20 mouse cellular contexts compared by ENCODE assay signal in the genomic region with DNA sequence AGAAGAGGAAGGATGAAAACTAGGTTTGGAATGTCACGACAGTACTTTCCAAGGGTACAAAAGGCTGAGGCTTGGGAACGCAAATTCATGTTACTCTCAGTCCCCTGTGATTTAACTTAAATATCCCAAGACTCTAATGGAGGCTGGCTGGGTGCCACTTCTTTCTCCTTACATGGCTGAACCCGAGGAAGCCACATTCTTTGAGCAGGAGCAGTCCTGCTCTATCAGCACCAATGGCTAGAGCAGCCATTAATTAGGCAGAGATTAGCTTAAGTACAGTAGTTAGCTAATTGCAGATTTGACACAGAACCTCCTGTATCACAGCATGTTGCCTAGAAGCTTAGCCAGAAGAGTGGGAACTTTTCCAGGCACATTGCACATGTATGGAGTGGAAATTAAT.
A peak's percentile ranks its signal among the peaks of the same experiment; 100 is the strongest.
DNase-seq lines count a peak whose midpoint lies in the region; ATAC-seq lines count a peak whose summit lies in the region.
"Had no signal": no experiment of that assay in that cellular context is flagged by ENCODE, and none has a peak within 500 bp of the region (broad histone marks: within the 10 kb centered on the region; RNA-seq: fewer than 3 reads in every experiment).

No protein-coding gene starts in this region.

- H3K4me2 ChIP-seq in forebrain, embryonic 12.5 days, result no peak overlapping the region
- H3K4me2 ChIP-seq in forebrain, embryonic 15.5 days (replicated peaks), result no peak overlapping the region
- H3K4me2 ChIP-seq: heart, embryonic 12.5 days; liver, embryonic 13.5 days; midbrain, embryonic 13.5 days had no signal

- DNase-seq in kidney, adult 9 months, result peak; percentile 1
- no peak for DNase-seq in kidney, adult 18-20 months
- peak; percentile 47 for DNase-seq in retina, postnatal 1 day
- DNase-seq in retina, embryonic 14.5 days (ENCODE audit: low spot score), result no peak
- no peak for DNase-seq in gastrocnemius, postnatal 4 days (ENCODE audit: low spot score in 2 of 2)
- DNase-seq: adrenal gland, adult 2 months; cerebellum, adult 9-10 months; heart, adult 18-20 months; heart, postnatal 10 days; liver, embryonic 13.5 days; lung, adult 2 months; lung, postnatal 14 days; spleen, adult 18-20 months had no signal

- no peak overlapping the region for H3K9ac ChIP-seq in forebrain, embryonic 12.5 days
- H3K9ac ChIP-seq in forebrain, embryonic 15.5 days (replicated peaks), result no peak overlapping the region
- H3K9ac ChIP-seq: heart, embryonic 12.5 days; liver, embryonic 13.5 days; midbrain, embryonic 13.5 days had no signal

- H3K27ac ChIP-seq in forebrain, embryonic 12.5 days, result no peak overlapping the region
- H3K27ac ChIP-seq in forebrain, embryonic 15.5 days (replicated peaks), result no peak overlapping the region
- H3K27ac ChIP-seq: hindbrain, postnatal 0 days; liver, embryonic 13.5 days; midbrain, embryonic 13.5 days had no signal

- H3K36me3 ChIP-seq in forebrain, embryonic 12.5 days (replicated peaks), result no peaks in the 10 kb centered on the region
- H3K36me3 ChIP-seq in forebrain, embryonic 15.5 days, result no peaks in the 10 kb centered on the region
- H3K36me3 ChIP-seq: heart, embryonic 12.5 days; liver, embryonic 13.5 days; midbrain, embryonic 13.5 days had no signal

- peak; percentile 77; the same call in 1 of the 2 replicates for ATAC-seq in forebrain, embryonic 12.5 days (ENCODE audit: low FRiP score)
- peak; percentile 76; the same call in 1 of the 2 replicates for ATAC-seq in forebrain, embryonic 15.5 days (replicated peaks)
- ATAC-seq: hindbrain, postnatal 0 days; intestine, postnatal 0 days; midbrain, embryonic 13.5 days had no signal

- H3K4me3 ChIP-seq in forebrain, embryonic 12.5 days (replicated peaks), result no peak overlapping the region
- no peak overlapping the region for H3K4me3 ChIP-seq in forebrain, embryonic 15.5 days
- H3K4me3 ChIP-seq: erythroblast, embryonic 14.5 days; heart, embryonic 12.5 days; liver, embryonic 13.5 days; midbrain, embryonic 13.5 days had no signal

- WGBS in forebrain, embryonic 12.5 days, result 36% methylated on average over 3 of the region's 3 CpGs
- WGBS in forebrain, embryonic 15.5 days, result 11% methylated on average over 3 of the region's 3 CpGs

- no peaks in the 10 kb centered on the region for H3K4me1 ChIP-seq in forebrain, embryonic 12.5 days
- peaks cover 5% of the 10 kb centered on the region for H3K4me1 ChIP-seq in forebrain, embryonic 15.5 days
- H3K4me1 ChIP-seq: heart, embryonic 12.5 days; liver, embryonic 13.5 days; midbrain, embryonic 13.5 days had no signal

- H3K9me3 ChIP-seq in forebrain, embryonic 12.5 days, result no peaks in the 10 kb centered on the region
- H3K9me3 ChIP-seq in forebrain, embryonic 15.5 days, result no peaks in the 10 kb centered on the region
- H3K9me3 ChIP-seq: liver, embryonic 13.5 days; midbrain, embryonic 13.5 days had no signal

- H3K27me3 ChIP-seq in forebrain, embryonic 12.5 days, result no peaks in the 10 kb centered on the region
- no peaks in the 10 kb centered on the region for H3K27me3 ChIP-seq in forebrain, embryonic 15.5 days
- H3K27me3 ChIP-seq: heart, embryonic 12.5 days; liver, embryonic 13.5 days; midbrain, embryonic 13.5 days had no signal

Comparison
In these comparisons a context has a peak if more than half of its experiments do, and no peak if none do; other contexts are left out.
1. DNase-seq: peak in kidney, adult 9 months (single experiment) and retina, postnatal 1 day (single experiment); none in kidney, adult 18-20 months (single experiment), retina, embryonic 14.5 days (single experiment) and gastrocnemius, postnatal 4 days (0 of 2).